Mouse (Mus musculus): ENCODE results near the gene Gng4.
"Not testable (repeated sequence)": the region's sequence is repeated elsewhere in the genome, so short reads cannot be mapped to it uniquely, and the experiment has no call there.

Gene Gng4

DNA sequence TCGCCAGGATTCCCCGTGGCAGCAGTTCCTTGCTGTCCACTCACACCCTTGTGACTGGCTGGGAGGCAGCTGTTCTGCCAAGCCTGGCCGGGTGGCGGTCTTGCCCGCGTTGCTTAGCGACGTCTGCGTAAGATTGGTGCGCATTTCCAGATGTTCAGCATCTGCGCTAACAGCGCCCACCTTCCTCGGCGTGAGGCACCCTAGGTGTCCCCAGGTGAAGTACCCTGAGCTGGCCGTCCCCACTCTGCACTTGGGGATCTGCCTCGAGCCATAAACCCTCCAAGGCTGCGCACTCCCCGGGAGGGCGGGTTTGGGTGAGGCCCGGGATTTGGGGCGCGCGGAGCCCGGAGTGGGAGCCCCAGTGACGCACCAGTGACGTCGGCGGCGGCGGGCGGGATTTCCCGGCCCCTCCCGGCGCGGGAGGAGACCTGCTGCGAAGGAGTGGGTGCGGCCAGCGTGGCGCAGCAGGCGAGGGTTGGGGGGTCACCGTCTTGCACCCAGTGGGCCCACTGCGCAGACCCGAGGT is at the start of gene Gng4:
Gene Gng4 (plus strand): TSS at position 166 of the 526 bp plus-strand sequence.
- no peak for DNase-seq (ENCODE audit: low read depth)

DNA sequence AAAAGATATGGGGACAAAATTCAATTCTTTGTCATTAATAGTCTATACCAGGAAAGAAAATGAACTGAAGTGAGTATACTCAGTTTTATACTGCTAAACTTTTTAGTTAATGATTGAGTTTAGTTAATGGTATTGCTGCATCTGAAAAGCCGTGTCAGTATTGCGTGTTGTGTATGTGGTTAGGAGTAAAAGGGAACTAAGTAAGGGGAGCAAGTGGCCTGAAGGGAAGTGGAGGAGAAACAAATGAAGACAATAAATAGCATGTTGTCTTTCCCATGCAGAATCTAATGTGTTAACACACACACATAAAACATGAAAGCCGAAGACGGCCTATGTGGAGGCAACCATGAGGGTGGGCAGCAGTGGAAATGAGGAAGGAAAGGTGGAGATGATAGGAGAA is 44.6 kb upstream of the Gng4 start:
- no peak for DNase-seq (ENCODE audit: low read depth)

DNA sequence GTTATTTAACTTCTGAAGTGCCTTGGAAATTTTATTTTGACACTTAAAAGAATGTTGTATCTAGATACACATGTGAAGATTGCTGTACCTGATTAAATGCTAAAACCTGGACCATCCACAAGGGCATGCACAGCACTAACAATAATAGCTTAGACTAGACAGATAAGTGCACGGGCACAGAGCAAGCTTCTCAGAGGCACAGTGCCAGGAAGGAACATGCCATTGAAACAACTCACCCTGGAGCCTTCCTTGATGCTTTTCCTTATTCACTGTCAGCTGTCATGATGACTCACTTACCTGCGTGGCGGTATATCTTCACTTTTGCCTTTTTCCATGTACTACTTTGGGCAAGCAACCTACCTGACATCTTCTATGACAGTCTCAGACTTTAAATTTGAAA is 37.9 kb upstream of the Gng4 start:
- DNase-seq (ENCODE audit: low read depth) = no peak

DNA sequence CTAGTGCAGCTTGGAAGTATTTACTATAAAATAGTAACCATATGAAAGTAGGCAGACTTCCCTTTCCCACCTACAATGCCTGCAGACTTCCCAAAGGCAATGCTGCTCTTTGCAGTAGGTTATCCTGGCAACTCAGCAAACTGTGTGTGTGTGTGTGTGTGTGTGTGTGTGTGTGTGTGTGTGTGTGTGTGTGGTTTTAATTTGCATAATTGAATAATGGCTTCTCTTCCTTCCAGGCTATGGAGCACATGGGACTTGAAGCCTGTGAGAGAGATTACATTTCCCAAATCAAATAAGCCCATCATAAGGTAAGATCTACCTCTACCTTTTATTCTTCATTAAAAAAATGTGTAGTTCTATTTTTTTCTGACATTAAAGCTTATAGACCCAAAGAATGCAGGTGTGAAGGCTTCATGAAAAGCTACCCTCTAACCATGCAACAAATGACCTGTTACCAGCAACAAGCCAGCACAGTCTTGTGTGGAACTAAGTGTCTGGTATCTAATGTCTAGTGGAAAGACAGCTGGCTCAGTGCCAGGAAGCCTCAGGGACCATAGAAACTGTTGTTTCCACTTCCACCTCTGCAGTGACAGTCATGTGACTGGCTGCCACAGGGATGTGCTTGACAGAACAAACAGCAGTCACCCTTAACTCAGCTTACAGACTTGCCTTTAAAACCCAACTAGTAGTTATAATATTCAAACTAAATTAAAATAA is 7.9 kb upstream of the Gng4 start:
- DNase-seq (ENCODE audit: low read depth) = no peak

DNA sequence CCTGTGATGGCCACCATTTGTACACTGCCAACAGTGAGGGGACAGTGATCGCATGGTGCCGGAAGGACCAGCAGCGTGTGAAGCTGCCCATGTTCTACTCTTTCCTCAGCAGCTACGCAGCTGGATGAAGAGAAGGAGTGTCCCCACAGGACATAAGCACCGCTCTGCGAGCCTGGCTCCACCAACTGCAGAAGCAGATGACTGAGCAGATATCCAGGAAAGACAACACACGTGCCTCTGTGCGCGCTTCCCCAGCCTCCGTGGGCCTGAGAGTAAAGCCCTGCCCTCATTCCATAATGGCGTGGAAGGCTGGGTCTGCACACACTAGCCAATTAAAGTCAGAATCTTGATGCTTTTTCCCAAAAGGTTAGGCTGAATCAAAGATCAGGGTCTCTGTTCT is 6.8 kb upstream of the Gng4 start:
- DNase-seq (ENCODE audit: low read depth) = no peak

DNA sequence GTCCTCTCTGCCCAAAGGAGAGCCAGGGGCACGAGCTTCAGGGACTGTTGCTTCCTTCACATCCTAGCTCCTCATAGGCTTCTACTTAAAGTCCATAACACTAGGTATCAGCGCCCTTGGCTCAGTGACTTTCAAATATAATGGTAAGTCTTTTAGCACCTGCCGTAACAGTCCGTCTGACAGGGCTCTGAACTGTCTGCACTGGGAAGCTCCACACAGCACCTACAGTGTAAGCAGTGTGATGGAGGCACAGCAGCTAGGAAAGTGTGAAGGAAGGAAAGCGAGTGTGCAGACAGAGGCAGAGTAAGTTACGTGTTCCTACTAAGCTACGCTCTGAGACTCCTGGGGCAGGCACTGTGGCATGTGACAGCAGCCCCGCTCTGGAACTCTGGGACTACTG is 6.2 kb upstream of the Gng4 start:
- no peak for DNase-seq (ENCODE audit: low read depth)

DNA sequence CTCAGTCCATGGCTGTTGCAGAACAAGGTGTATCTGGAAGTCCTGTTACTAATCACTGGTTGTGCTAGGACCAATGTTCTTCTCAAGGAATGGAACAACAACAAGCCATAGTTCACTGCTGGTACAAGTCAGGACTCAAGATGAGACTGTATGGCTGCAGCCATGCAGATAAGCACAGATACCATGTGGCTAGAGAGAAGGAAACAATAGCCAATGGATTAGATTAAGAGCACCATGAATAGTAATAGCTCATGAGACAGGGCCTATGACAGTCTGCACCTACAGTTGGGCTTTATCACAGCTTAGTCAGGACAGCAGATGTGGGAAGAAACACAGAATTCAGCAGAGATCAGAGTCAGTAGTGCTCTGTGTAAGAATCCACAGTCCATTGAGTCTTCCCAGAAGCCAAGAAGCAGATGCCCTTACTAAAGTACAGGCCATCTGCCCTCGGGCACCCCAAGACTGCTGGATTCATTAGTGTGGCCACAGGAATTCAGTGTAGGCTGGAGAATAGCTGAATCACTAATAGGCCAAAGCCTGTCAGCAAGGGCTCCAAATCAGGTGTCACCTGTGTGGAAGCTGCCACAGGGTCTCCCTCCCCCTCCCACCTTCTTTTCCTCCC is 4.9 kb upstream of the Gng4 start:
- no peak for DNase-seq (ENCODE audit: low read depth)

DNA sequence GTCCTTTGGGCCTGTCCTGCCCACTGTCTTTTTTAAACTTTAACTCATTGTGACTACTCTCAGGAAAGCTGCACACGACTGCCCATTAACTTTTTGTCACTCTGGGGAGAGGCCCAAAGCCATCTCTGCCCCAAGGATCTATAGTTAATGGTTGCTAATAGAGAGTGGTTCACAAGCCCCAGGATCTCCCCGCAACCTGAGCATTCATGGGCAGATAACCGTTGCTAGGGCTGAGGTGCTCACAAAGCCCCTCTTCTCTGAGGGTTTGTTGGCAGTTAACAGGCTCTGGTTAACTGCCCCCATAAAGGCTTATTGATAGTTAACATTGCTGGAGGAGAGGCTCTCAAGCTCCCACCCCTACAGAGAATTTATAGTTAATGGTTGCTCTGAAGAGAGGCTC is 3.6 kb upstream of the Gng4 start:
- DNase-seq (ENCODE audit: low read depth) = no peak

DNA sequence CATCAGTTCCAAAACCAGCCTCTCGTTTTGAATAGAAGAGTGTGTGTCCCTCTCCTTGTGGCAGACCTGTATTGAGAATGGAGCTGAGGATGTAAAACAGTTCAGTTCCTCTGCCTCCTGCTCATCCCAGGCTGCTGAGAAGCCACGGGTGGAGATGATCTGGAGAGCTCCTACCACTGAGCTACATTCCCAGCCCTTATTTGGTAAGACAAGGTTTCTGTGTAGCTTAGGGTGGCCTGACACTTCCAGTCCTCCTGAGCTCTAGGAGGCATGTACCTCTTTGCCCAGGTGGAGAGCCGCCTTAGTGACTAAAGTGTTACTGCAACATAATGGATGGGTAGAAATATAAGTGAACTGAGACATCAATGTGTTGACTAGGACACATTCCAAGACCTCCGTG is 2.8 kb upstream of the Gng4 start:
- no peak for DNase-seq (ENCODE audit: low read depth)

DNA sequence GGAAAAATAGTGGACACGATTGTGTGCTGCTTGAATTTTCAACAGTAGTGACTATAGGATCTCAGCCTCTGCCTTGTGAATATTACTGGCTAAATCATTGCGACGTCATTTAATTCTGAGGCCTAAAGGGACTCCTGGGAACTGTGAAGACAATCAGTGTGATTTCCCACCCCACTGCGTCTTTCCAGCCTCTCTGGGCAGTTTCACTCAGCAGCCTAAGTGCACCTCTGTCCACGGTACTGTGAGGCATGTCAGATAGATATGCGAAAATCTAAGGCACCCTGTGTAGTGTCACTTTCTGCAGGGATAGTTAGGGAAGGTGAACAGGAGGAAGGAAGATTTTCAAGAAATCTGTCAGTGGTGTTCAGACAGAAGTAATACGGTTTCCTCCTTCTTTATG is 563 bp upstream of the Gng4 start:
- DNase-seq (ENCODE audit: low read depth) = no peak

DNA sequence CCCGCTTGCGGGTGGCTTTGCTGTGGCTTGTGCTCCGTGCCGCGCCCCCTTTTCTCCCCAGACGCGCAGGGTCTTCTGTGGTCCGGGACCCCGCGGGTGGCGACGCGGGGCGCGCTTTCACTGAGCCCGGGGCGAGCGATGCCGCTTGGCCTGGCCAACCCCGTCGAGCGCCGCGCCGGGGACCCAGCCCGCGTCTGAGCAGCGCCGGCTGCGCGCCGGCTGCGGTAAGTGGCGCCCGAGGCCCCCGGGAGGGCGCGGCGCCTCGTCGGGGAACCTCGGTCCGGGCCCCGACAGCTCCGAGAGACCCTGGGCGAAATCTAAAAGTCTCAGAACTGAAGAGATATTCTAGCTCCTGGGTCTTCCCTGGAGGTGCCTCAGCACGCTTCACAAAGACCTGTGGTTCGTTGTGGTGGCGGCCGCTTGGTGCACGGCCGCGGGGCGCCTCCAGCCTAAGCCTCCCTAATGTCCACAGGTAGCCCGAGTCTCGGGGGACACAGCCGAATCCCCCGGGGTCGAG is 619 bp downstream of the Gng4 start:
- DNase-seq (ENCODE audit: low read depth) = no peak

DNA sequence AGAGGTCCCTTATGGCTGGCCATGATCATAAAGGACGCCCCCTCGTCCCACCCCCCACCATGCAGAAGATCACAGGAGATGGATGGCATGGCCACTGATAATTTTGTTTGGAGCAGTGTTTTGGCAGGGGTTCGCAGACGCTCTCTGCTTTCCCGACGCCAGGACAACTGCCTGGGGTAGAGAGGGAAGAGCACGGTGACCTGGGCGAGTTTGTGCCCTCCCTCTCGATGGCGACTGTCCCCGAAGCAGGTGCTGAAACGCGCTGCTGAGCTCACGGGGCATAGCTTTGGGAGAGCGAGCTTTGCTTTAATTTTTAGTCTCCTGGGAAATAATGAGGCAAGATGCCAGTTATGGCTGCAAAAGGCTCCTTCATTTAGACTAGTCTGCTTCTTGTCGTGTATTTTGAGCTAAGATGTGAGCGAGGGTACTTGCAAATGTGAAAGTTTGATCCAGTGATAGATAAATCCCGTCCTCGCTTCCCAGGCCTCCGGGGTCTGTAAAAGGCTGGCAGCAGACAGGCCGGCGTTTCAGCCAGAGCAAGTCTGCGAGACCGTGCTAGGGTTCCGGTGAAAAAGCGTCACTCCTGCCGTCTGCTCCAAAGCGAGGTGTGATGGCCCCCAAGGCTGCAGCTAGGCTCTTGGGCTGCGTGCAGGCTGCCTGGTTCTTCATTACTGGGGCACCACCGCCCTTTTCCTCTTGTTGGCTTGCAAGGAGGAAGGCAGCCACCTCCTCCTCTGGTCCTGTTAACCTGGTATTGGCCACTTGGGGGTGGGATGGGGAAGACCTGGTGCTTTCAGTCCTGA is 1.3 kb downstream of the Gng4 start:
- DNase-seq (ENCODE audit: low read depth) = no peak

DNA sequence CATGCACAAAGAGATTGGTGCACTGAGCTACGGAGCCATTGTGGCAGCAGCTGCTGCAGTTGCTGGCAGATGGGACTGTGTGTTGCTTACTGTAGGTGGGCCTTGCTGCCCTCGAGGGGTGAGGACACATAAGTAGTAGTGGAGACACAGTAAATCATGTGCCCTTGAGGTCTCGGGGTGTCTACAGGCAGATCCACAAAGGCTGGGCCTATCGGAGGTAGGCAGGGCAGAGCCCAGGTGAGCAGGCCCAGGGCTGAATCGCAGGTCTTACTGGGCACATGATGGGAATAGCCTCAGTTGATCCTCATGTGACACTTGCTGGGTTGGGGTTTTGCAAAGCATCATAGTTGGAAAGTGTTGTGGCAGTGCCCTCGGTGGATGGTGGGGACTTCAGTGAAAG is 3.1 kb downstream of the Gng4 start:
- no peak for DNase-seq (ENCODE audit: low read depth)

DNA sequence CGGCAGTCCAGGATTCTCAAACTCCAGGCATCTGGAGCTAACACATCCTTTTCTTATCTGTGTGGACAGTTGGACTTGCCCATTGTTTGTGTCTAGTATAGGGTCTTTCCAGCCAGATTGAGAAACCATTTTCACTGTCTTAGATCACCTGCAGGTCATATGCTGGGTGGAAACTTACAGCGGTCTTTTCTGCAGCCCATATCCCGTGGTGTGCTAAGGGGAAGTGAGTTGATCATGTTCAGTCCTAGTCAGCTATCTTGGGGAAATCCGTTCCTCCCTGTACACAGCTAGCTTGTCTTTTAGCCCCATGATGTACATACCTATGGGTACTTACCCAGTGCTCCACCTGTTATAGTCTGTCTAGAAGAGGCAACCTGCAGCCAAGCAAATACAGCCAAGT is 4.2 kb downstream of the Gng4 start:
- no peak for DNase-seq (ENCODE audit: low read depth)

DNA sequence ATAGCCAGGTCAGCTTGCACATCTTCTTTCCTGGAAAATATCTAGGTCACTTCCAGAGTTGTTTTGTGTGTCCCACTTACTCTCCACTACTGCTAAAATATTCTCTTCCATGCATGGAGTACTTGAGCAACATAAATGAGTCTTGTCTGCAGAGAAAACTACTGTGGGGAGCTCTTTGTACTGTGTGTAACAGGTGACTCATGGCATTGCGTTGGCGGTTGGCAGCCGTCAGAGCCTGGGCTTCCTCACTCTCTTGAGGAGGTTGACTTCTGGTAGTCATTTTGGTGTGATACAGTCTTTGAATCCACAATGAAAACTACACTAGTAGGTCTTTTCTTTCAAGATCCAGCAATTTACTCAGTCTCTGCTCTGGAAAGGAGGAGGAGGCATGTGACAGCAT is 8.1 kb downstream of the Gng4 start:
- no peak for DNase-seq (ENCODE audit: low read depth)

DNA sequence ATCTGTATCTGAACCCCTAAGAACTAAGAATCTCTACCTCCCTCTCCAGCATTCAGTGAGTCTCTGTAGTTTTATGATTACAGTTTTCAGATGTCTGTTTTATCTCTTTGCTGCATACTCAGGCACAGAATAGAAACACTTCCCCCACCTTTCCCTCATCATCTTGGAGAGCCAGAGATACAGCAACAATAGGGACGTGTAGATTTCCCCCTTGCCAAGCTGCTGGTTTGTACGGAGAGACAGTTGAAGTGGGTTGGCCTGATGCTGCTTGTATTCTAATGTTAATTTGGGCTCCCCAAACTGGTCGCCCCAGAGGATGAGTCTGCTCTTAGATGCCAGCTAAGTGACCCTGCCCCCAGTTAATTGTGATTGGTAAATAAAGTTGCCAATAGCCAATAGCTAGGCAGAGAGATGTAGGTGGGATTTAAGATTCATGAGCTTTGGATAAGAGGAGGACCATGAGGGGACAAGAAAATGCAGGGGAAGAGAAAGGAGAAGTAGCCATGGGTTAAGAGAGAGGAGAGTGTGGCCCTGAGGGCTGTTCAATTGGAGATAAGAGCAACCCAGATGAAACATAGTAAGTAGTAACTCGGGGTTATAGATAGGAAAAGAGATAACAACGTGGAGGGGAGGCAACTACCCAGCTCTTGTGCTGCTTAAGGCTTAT is 11.4 kb downstream of the Gng4 start:
- DNase-seq (ENCODE audit: low read depth) = no peak

DNA sequence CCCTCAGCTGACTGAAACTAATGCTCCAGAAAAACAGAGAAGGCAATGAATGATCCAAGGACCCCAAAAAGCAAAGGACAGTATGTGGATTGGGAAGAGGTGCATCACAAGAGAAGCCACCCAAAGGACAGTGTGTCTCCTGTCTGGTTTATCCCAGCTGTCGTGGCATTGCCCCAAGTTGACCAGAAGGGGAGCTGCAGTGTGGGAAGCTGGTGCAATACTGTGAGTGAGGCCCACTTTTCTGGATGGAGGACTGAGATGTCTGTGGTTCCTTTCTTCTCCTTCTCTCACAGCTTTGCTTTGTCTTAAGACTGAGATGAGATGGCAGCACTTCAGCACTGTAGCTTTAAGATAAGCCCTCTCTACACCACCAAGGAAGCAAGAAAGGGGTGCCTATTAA is 12.2 kb downstream of the Gng4 start:
- DNase-seq (ENCODE audit: low read depth) = no peak

DNA sequence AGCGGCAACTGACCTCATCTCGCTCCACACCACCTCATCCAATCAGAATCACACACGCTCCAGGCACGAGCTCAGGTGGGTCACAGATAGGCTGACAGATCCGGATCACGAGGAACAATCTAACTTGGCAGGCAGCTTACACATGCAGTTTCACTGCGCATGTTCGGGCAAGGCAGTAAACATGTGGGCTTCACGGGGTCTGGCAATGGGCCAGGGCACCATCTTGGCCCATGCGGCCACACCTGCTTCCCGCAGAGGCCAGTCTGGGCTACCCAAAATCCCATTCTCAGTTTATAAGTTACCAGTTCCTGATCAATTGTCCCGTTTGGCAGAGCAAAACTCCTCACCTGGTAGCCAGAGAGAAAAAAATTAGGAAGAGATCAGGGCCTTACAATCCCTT is 14.0 kb downstream of the Gng4 start:
- not testable (repeated sequence) for DNase-seq (ENCODE audit: low read depth)

DNA sequence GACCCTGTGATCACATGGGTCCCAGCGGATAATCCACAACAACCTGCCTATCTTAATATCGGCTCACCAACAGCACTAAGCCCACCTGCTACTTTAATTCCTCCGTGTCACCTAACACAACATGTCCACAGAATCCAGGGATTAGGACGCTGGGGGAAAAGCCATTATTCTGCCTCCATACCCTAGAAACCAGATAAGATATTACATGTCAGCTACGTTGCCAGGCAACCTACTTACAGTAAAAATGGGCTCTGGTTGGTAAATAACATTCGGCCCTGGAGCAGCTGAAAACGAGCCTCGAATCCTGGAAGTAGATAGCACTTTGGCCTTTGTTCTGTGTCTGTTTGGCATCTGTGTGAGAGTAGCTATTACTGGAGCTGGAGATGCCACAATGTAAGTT is 14.9 kb downstream of the Gng4 start:
- no peak for DNase-seq (ENCODE audit: low read depth)

DNA sequence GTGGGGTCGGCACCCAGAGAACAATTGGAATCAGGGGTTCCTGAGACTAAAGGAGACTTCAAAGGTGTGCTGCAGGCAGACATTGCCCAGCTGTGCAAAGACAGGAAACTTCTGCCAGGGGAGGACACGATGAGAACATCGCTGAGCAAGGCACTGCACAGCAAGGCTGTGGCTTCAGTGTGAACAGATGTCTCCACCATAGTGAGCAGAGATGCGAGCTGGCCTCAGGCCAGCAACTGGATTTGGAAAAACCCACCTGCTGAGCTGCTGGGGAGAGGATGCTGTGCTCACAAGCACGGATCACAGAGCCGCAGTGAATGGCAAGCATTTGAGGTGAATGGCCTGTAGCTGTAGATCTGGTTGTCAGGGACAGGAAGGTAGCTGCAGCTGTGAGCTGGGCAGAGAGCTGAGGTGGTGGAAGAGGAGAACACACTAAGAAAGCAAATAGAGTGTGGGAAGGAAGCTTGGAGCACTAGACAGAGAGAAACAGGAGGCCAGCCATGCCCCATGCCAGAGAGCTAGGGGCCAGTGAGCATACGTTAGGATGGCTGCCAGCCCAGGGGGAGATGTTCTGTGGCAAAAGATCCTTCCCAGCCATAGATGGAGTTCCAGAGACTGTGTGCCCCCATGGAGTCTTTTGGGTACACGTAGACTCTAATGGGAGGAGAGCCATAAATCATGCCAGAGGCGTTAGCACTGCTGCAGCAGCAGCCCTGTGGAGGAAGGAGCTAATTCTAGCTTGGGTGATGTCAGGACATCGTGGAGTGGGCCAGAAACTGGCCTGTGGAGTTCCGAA is 24.7 kb downstream of the Gng4 start:
- no peak for DNase-seq (ENCODE audit: low read depth)

DNA sequence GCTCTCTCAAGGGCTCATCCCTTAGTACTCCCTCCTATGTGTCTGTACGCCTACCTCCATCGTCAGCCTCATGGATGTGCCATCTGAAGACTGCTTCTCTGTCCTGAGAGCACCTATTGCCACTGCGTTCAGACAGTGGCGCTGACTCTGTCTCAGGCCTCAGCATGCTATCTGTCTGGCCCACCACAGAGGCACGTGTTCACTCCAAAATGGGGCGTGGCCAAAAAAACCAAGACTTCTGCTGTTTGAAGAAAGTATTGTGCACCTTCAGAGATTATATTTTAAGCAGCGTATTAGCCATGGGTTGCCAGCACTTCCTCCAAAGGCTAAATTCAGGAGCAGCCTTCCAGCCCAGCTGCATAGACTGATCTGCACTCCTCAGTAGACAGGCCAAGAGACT is 27.0 kb downstream of the Gng4 start:
- DNase-seq (ENCODE audit: low read depth) = no peak

DNA sequence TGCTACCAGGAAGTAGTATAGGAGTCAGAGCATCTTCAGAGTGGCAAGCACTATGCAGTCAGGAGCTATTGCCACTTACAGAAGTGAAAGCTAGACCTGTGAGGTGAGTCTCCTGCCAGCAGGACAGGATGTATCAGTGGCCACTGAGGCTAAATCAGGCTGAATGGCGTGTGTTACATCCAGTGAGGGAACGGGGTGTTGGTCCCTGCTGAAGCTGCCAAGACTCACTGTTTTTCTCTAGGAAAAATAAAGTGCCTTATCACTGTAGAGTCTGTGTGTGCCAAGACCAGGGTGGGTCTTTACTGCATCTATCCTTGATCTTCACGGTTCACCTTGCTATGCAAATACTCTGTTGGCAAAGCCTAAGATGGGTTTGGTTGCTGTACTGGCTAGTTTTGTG is 34.8 kb downstream of the Gng4 start:
- DNase-seq (ENCODE audit: low read depth) = no peak
